Mouse (Mus musculus) liver, adult (tissue): ENCODE data around the gene Pitpnm1.

ENCODE experiments used
- GATA4 ChIP-seq: IDR thresholded peaks from 2 replicates; pipeline ENCODE4 v1.6.1; 2014; ENCODE audit warnings: mild to moderate bottlenecking, low read length; ENCODE audit not compliant: insufficient replicate concordance

Gene Pitpnm1

GRCm38 (mm10) chr19:4103294-4103693 is 3.5 kb downstream of the Pitpnm1 start:
- no peak for TF ChIP-seq GATA4

- no peak for TF ChIP-seq GATA4
Measured at GRCm38 (mm10) chr19:4103792-4104191, 4.0 kb downstream of the Pitpnm1 start.

- TF ChIP-seq GATA4, result no peak
Measured at GRCm38 (mm10) chr19:4104675-4105194, 4.9 kb downstream of the Pitpnm1 start.

- TF ChIP-seq GATA4, result no peak
Measured at GRCm38 (mm10) chr19:4106654-4107053, 6.9 kb downstream of the Pitpnm1 start.

- no peak for TF ChIP-seq GATA4
Measured at GRCm38 (mm10) chr19:4108535-4108934, 8.7 kb downstream of the Pitpnm1 start.

GRCm38 (mm10) chr19:4112063-4112960 is 12.5 kb downstream of the Pitpnm1 start:
- no peak for TF ChIP-seq GATA4

GRCm38 (mm10) chr19:4113186-4113805 is 13.5 kb downstream of the Pitpnm1 start:
- TF ChIP-seq GATA4, result no peak

GRCm38 (mm10) chr19:4113806-4114230 is 14.0 kb downstream of the Pitpnm1 start:
- TF ChIP-seq GATA4, result no peak

GRCm38 (mm10) chr19:4114551-4114950 is 14.8 kb downstream of the Pitpnm1 start:
- TF ChIP-seq GATA4, result no peak

GRCm38 (mm10) chr19:4115144-4115543 is 15.3 kb downstream of the Pitpnm1 start:
- TF ChIP-seq GATA4, result no peak

- no peak for TF ChIP-seq GATA4
Measured at GRCm38 (mm10) chr19:4115816-4116215, 16.0 kb downstream of the Pitpnm1 start.

GRCm38 (mm10) chr19:4117006-4117405 is 17.2 kb downstream of the Pitpnm1 start:
- no peak for TF ChIP-seq GATA4

GRCm38 (mm10) chr19:4118350-4118749 is 18.6 kb downstream of the Pitpnm1 start:
- TF ChIP-seq GATA4, result no peak

- TF ChIP-seq GATA4, result no peak
Measured at GRCm38 (mm10) chr19:4119716-4120487, 20.1 kb downstream of the Pitpnm1 start.

- TF ChIP-seq GATA4, result no peak
Measured at GRCm38 (mm10) chr19:4120496-4120895, 20.7 kb downstream of the Pitpnm1 start.
